Mouse (Mus musculus): ENCODE results near the gene Ggt5. TPM values are rescaled to one million over a fixed set of nuclear protein-coding genes. Genes with fewer than 3 reads are reported as not detected.
A peak's percentile ranks its signal among the peaks of the same experiment; 100 is the strongest.

Gene Ggt5
- polyA plus RNA-seq, 1 experiment from 2014 or later = 0.21 TPM

GRCm38 (mm10) chr10:75643741-75644343, 54.7 kb downstream of the Ggt5 start, which contains the start of gene Susd2:
Gene Susd2, minus strand, starts transcription at chr10:75644008.
- peaks cover 22% of the 10 kb centered on the region for H3K4me1 ChIP-seq
- peaks cover 34% of the 10 kb centered on the region for H3K36me3 ChIP-seq
- ATAC-seq = peak; percentile 77
- H3K9ac ChIP-seq = no peak within 1 kb of the TSS
- no peaks in the 10 kb centered on the region for H3K9me3 ChIP-seq (replicated peaks)
- no peaks in the 10 kb centered on the region for H3K27me3 ChIP-seq (replicated peaks)
- 15% methylated on average over 11 of the region's 11 CpGs for WGBS (ENCODE audit: insufficient replicate concordance)
- H3K27ac ChIP-seq = no peak within 1 kb of the TSS; the same call in 1 of the 2 replicates
- peak within 1 kb of the TSS; percentile 41 for H3K4me2 ChIP-seq
- H3K4me3 ChIP-seq = no peak within 1 kb of the TSS

- Histone ChIP-seq H3K4me1 (peaks cover 22% of the 10 kb centered on the region), H3K4me2 (no peak overlapping the region), H3K36me3 (peaks cover 52% of the 10 kb centered on the region), H3K9ac (no peak overlapping the region), H3K9me3 (replicated peaks) (no peaks in the 10 kb centered on the region), H3K27me3 (replicated peaks) (no peaks in the 10 kb centered on the region), H3K27ac (no peak overlapping the region), H3K4me3 (no peak overlapping the region)
- WGBS (ENCODE audit: insufficient replicate concordance) = 87% methylated on average over 8 of the region's 8 CpGs
- no peak for ATAC-seq
Observed at GRCm38 (mm10) chr10:75645616-75646015, 56.5 kb downstream of the Ggt5 start.

GRCm38 (mm10) chr10:75646406-75646805, 57.3 kb downstream of the Ggt5 start:
- H3K27me3 ChIP-seq (replicated peaks) = no peaks in the 10 kb centered on the region
- H3K27ac ChIP-seq = no peak overlapping the region
- no peak overlapping the region for H3K4me3 ChIP-seq
- peaks cover 60% of the 10 kb centered on the region for H3K36me3 ChIP-seq
- no peak for ATAC-seq
- WGBS (ENCODE audit: insufficient replicate concordance) = 86% methylated on average over 6 of the region's 6 CpGs
- no peak overlapping the region for H3K9ac ChIP-seq
- H3K4me2 ChIP-seq = no peak overlapping the region
- H3K4me1 ChIP-seq = peaks cover 22% of the 10 kb centered on the region
- no peaks in the 10 kb centered on the region for H3K9me3 ChIP-seq (replicated peaks)

- Histone ChIP-seq H3K9ac (no peak overlapping the region), H3K27ac (no peak overlapping the region), H3K36me3 (peaks cover 69% of the 10 kb centered on the region), H3K27me3 (replicated peaks) (no peaks in the 10 kb centered on the region), H3K4me3 (no peak overlapping the region), H3K4me2 (no peak overlapping the region), H3K9me3 (replicated peaks) (no peaks in the 10 kb centered on the region), H3K4me1 (peaks cover 22% of the 10 kb centered on the region)
- 92% methylated on average over 3 of the region's 3 CpGs for WGBS (ENCODE audit: insufficient replicate concordance)
- ATAC-seq = no peak
Observed at GRCm38 (mm10) chr10:75647362-75647761, 58.2 kb downstream of the Ggt5 start.

- Histone ChIP-seq H3K9ac (no peak overlapping the region), H3K4me1 (peaks cover 15% of the 10 kb centered on the region), H3K27ac (no peak overlapping the region), H3K4me2 (no peak overlapping the region), H3K4me3 (no peak overlapping the region), H3K36me3 (peaks cover 76% of the 10 kb centered on the region), H3K27me3 (replicated peaks) (no peaks in the 10 kb centered on the region), H3K9me3 (replicated peaks) (no peaks in the 10 kb centered on the region)
- 93% methylated on average over 6 of the region's 6 CpGs for WGBS (ENCODE audit: insufficient replicate concordance)
- ATAC-seq = no peak
Observed at GRCm38 (mm10) chr10:75648091-75648490, 59.0 kb downstream of the Ggt5 start.

- H3K4me1 ChIP-seq = peaks cover 6% of the 10 kb centered on the region
- H3K4me3 ChIP-seq = no peak overlapping the region
- H3K9ac ChIP-seq = no peak overlapping the region
- no peaks in the 10 kb centered on the region for H3K9me3 ChIP-seq (replicated peaks)
- 85% methylated on average over 7 of the region's 7 CpGs for WGBS (ENCODE audit: insufficient replicate concordance)
- no peak overlapping the region for H3K27ac ChIP-seq
- no peak overlapping the region for H3K4me2 ChIP-seq
- H3K27me3 ChIP-seq (replicated peaks) = no peaks in the 10 kb centered on the region
- H3K36me3 ChIP-seq = peaks cover 86% of the 10 kb centered on the region
- ATAC-seq = no peak
Observed at GRCm38 (mm10) chr10:75649001-75649400, 59.9 kb downstream of the Ggt5 start.

- Histone ChIP-seq H3K27me3 (replicated peaks) (no peaks in the 10 kb centered on the region), H3K27ac (no peak overlapping the region), H3K4me1 (peaks cover 1% of the 10 kb centered on the region; the same call in 1 of the 2 replicates), H3K9ac (no peak overlapping the region), H3K9me3 (replicated peaks) (no peaks in the 10 kb centered on the region), H3K36me3 (peaks cover 91% of the 10 kb centered on the region), H3K4me2 (no peak overlapping the region), H3K4me3 (no peak overlapping the region)
- WGBS (ENCODE audit: insufficient replicate concordance) = 89% methylated on average over 4 of the region's 4 CpGs
- no peak for ATAC-seq
Observed at GRCm38 (mm10) chr10:75649406-75649995, 60.4 kb downstream of the Ggt5 start.

- Histone ChIP-seq H3K27ac (no peak overlapping the region), H3K4me3 (no peak overlapping the region), H3K36me3 (peaks cover 100% of the 10 kb centered on the region), H3K4me2 (no peak overlapping the region), H3K9me3 (replicated peaks) (no peaks in the 10 kb centered on the region), H3K27me3 (replicated peaks) (no peaks in the 10 kb centered on the region), H3K9ac (no peak overlapping the region), H3K4me1 (no peaks in the 10 kb centered on the region)
- WGBS (ENCODE audit: insufficient replicate concordance) = 80% methylated on average over 6 of the region's 6 CpGs
- no peak for ATAC-seq
Observed at GRCm38 (mm10) chr10:75650306-75650902, 61.3 kb downstream of the Ggt5 start.

GRCm38 (mm10) chr10:75651381-75652068, 62.4 kb downstream of the Ggt5 start:
- WGBS (ENCODE audit: insufficient replicate concordance) = 91% methylated on average over 16 of the region's 16 CpGs
- H3K4me2 ChIP-seq = no peak overlapping the region
- no peaks in the 10 kb centered on the region for H3K9me3 ChIP-seq (replicated peaks)
- no peak overlapping the region for H3K4me3 ChIP-seq
- ATAC-seq = no peak
- no peak overlapping the region for H3K9ac ChIP-seq
- H3K4me1 ChIP-seq = no peaks in the 10 kb centered on the region
- no peaks in the 10 kb centered on the region for H3K27me3 ChIP-seq (replicated peaks)
- H3K27ac ChIP-seq = no peak overlapping the region
- H3K36me3 ChIP-seq = peaks cover 100% of the 10 kb centered on the region

GRCm38 (mm10) chr10:75654053-75654452, 64.9 kb downstream of the Ggt5 start:
- Histone ChIP-seq H3K4me2 (no peak overlapping the region), H3K9me3 (replicated peaks) (no peaks in the 10 kb centered on the region), H3K27me3 (replicated peaks) (no peaks in the 10 kb centered on the region), H3K9ac (no peak overlapping the region), H3K4me1 (no peaks in the 10 kb centered on the region), H3K36me3 (peaks cover 100% of the 10 kb centered on the region), H3K4me3 (no peak overlapping the region), H3K27ac (no peak overlapping the region)
- 79% methylated on average over 4 of the region's 4 CpGs for WGBS (ENCODE audit: insufficient replicate concordance)
- ATAC-seq = no peak

- no peak overlapping the region for H3K4me2 ChIP-seq
- no peaks in the 10 kb centered on the region for H3K4me1 ChIP-seq
- no peak overlapping the region for H3K9ac ChIP-seq
- no peak for ATAC-seq
- peaks cover 100% of the 10 kb centered on the region for H3K36me3 ChIP-seq
- H3K27me3 ChIP-seq (replicated peaks) = no peaks in the 10 kb centered on the region
- H3K4me3 ChIP-seq = no peak overlapping the region
- WGBS (ENCODE audit: insufficient replicate concordance) = 85% methylated on average over 5 of the region's 5 CpGs
- H3K9me3 ChIP-seq (replicated peaks) = no peaks in the 10 kb centered on the region
- no peak overlapping the region for H3K27ac ChIP-seq
Observed at GRCm38 (mm10) chr10:75657165-75657564, 68.0 kb downstream of the Ggt5 start.

- Histone ChIP-seq H3K9me3 (replicated peaks) (no peaks in the 10 kb centered on the region), H3K4me3 (no peak overlapping the region), H3K9ac (no peak overlapping the region), H3K36me3 (peaks cover 100% of the 10 kb centered on the region), H3K27ac (no peak overlapping the region), H3K27me3 (replicated peaks) (no peaks in the 10 kb centered on the region), H3K4me1 (no peaks in the 10 kb centered on the region), H3K4me2 (no peak overlapping the region)
- no peak for ATAC-seq
- WGBS (ENCODE audit: insufficient replicate concordance) = 92% methylated on average over 7 of the region's 7 CpGs
Observed at GRCm38 (mm10) chr10:75657772-75658171, 68.6 kb downstream of the Ggt5 start.
